8 mouse cellular contexts compared by ENCODE assay signal in genomic region chr4:150280459-150280858, GRCm38 (mm10). TPM values are rescaled to one million over a fixed set of nuclear protein-coding genes. Genes with fewer than 3 reads are reported as not detected.
DNase-seq lines count a peak whose midpoint lies in the region; ATAC-seq and TF ChIP-seq lines count a peak whose summit lies in the region.

No protein-coding gene starts in this region.

- intact Hi-C loops in gastrocnemius, postnatal 36 days (cut with DNase I): no loop called here

- peak overlapping the region; percentile 57 for H3K4me2 ChIP-seq in neural tube, embryonic 11.5 days (ENCODE audit: low read depth)
- peak overlapping the region; percentile 64 for H3K4me2 ChIP-seq in limb, embryonic 14.5 days (replicated peaks; ENCODE audit: low read depth, low read length, severe bottlenecking)

- WGBS in neural tube, embryonic 11.5 days: 48% methylated on average over 4 of the region's 4 CpGs
- WGBS in limb, embryonic 14.5 days: 24% methylated on average over 4 of the region's 4 CpGs

- peak overlapping the region; percentile 47 for H3K9ac ChIP-seq in neural tube, embryonic 11.5 days (ENCODE audit: low read length)
- H3K9ac ChIP-seq in limb, embryonic 14.5 days (ENCODE audit: low read depth, low read length, severe bottlenecking): no peak overlapping the region

- H3K4me3 ChIP-seq in neural tube, embryonic 11.5 days (ENCODE audit: low read depth, low read length): peak overlapping the region; percentile 97
- H3K4me3 ChIP-seq in limb, embryonic 14.5 days (replicated peaks; ENCODE audit: low read length): peak overlapping the region; percentile 83

- no peak for ATAC-seq in neural tube, embryonic 11.5 days (ENCODE audit: insufficient read depth, low FRiP score, low TSS enrichment)
- no peak for ATAC-seq in limb, embryonic 14.5 days (ENCODE audit: low FRiP score, low read depth)

- peaks cover 8% of the 10 kb centered on the region; the same call in 1 of the 2 replicates for H3K4me1 ChIP-seq in neural tube, embryonic 11.5 days (ENCODE audit: control insufficient read depth, insufficient read depth, low read length)
- peaks cover 19% of the 10 kb centered on the region for H3K4me1 ChIP-seq in limb, embryonic 14.5 days (ENCODE audit: control insufficient read depth, insufficient read depth, low read length)

- DNase-seq in cerebellum, adult 11-12 months: peak; percentile 49
- DNase-seq in cerebellum, postnatal 36 days: no peak
- DNase-seq in neural tube, embryonic 11.5 days (ENCODE audit: low spot score): peak; percentile 29
- no peak for DNase-seq in neural tube, embryonic 10.5 days (ENCODE audit: extremely low spot score, low spot score)
- no peak for DNase-seq in limb, embryonic 14.5 days (ENCODE audit: low spot score)
- no peak for DNase-seq in testis, postnatal 14 days (ENCODE audit: low spot score)
- DNase-seq in gastrocnemius, postnatal 36 days: no peak
- no peak for DNase-seq in adrenal gland, postnatal 25 days

- no peaks in the 10 kb centered on the region for H3K36me3 ChIP-seq in neural tube, embryonic 11.5 days (ENCODE audit: control insufficient read depth, insufficient read depth, low read length)
- H3K36me3 ChIP-seq in limb, embryonic 14.5 days (ENCODE audit: control insufficient read depth, insufficient read depth, low read length): no peaks in the 10 kb centered on the region

- H3K27ac ChIP-seq in neural tube, embryonic 11.5 days (ENCODE audit: low read depth, low read length): peak overlapping the region; percentile 96; the same call in 1 of the 2 replicates
- H3K27ac ChIP-seq in limb, embryonic 14.5 days (replicated peaks; ENCODE audit: low read depth, low read length): peak overlapping the region; percentile 99

- no peaks in the 10 kb centered on the region for H3K27me3 ChIP-seq in neural tube, embryonic 11.5 days (ENCODE audit: control insufficient read depth, insufficient read depth, low read length)
- H3K27me3 ChIP-seq in limb, embryonic 14.5 days (ENCODE audit: control insufficient read depth, insufficient read depth, low read length): no peaks in the 10 kb centered on the region

- H3K9me3 ChIP-seq in neural tube, embryonic 11.5 days (ENCODE audit: control insufficient read depth, low read length): no peaks in the 10 kb centered on the region
- no peaks in the 10 kb centered on the region for H3K9me3 ChIP-seq in limb, embryonic 14.5 days (ENCODE audit: control insufficient read depth, low read length)

- no peak for TF ChIP-seq POLR2A in limb, embryonic 14.5 days (IDR thresholded peaks at IDR 0.05; ENCODE audit: borderline replicate concordance, extremely low read depth, insufficient read depth, insufficient read length)

RNA-seq across cellular contexts. Expression of gene Rere, which starts 1.0 kb away (rescaled TPM):
- polyA plus RNA-seq in neural tube, embryonic 11.5 days (2014; fragmentation: Nextera tagmentation; extraction: Ambion mirVana): 51.5 and 52.0 TPM in 2 replicates
- polyA plus RNA-seq in limb, embryonic 14.5 days (2012; rRNA removed): 43.3 and 51.3 TPM in 2 replicates
- polyA plus RNA-seq in limb, embryonic 14.5 days (2014; fragmentation: Nextera tagmentation; extraction: Ambion mirVana): 28.5 and 32.3 TPM in 2 replicates
- total RNA-seq in gastrocnemius, postnatal 36 days (2021): 10 to 100 TPM; 47.6 to 66.2 TPM
- total RNA-seq in adrenal gland, postnatal 25 days (2021): 158 and 177 TPM in 2 replicates

RNA-seq across cellular contexts. Expression of gene Eno1, which starts 43.9 kb away (rescaled TPM):
- 1,923 and 1,983 TPM in 2 replicates for polyA plus RNA-seq in neural tube, embryonic 11.5 days (2014; fragmentation: Nextera tagmentation; extraction: Ambion mirVana)
- polyA plus RNA-seq in limb, embryonic 14.5 days (2012; rRNA removed): 675 and 907 TPM in 2 replicates
- polyA plus RNA-seq in limb, embryonic 14.5 days (2014; fragmentation: Nextera tagmentation; extraction: Ambion mirVana): 1,291 and 1,302 TPM in 2 replicates
- total RNA-seq in gastrocnemius, postnatal 36 days (2021): 100 to 1,000 TPM; 104 to 128 TPM
- total RNA-seq in adrenal gland, postnatal 25 days (2021): 428 and 430 TPM in 2 replicates

Comparison
In these comparisons a context has a peak if more than half of its experiments do, and no peak if none do; other contexts are left out.
1. DNase-seq: peak in cerebellum, adult 11-12 months (single experiment) and neural tube, embryonic 11.5 days (single experiment); none in cerebellum, postnatal 36 days (0 of 2), neural tube, embryonic 10.5 days (single experiment), limb, embryonic 14.5 days (single experiment), testis, postnatal 14 days (single experiment), gastrocnemius, postnatal 36 days (0 of 2) and adrenal gland, postnatal 25 days (single experiment).